Mouse (Mus musculus) intestine, embryonic 15.5 days (tissue): ENCODE data around the gene Yif1b. TPM values are rescaled to one million over a fixed set of nuclear protein-coding genes. Genes with fewer than 3 reads are reported as not detected.
A peak's percentile ranks its signal among the peaks of the same experiment; 100 is the strongest.

Experiments used
- ATAC-seq: fragments of 200-750 bp; cut with Nextera tagmentation; 2 replicates; pipeline ENCODE4 v1.8.0; 2017; ENCODE audit warnings: moderate TSS enrichment, moderate library complexity
- H3K27ac ChIP-seq: fragments of 300-500 bp; sonication (generic); 2 replicates; pipeline ENCODE4 v1.5.1; 2015; ENCODE audit warnings: mild to moderate bottlenecking, inconsistent platforms
- H3K27me3 ChIP-seq: fragments of 300-500 bp; sonication (generic); replicated peaks from 2 replicates; pipeline ENCODE4 v1.6.1; 2015; ENCODE audit warnings: inconsistent platforms
- H3K36me3 ChIP-seq: fragments of 300-500 bp; sonication (generic); 2 replicates; pipeline ENCODE4 v1.6.1; 2015; ENCODE audit warnings: inconsistent platforms
- H3K4me1 ChIP-seq: fragments of 300-500 bp; sonication (generic); replicated peaks from 2 replicates; pipeline ENCODE4 v1.6.1; 2015; ENCODE audit warnings: inconsistent platforms
- H3K4me2 ChIP-seq: fragments of 300-500 bp; sonication (generic); replicated peaks from 2 replicates; pipeline ENCODE4 v1.6.1; 2015; ENCODE audit warnings: mild to moderate bottlenecking, inconsistent platforms
- H3K4me3 ChIP-seq: fragments of 300-500 bp; sonication (generic); replicated peaks from 2 replicates; pipeline ENCODE4 v1.5.1; 2015; ENCODE audit warnings: inconsistent platforms
- H3K9ac ChIP-seq: fragments of 300-500 bp; sonication (generic); 2 replicates; pipeline ENCODE4 v1.6.1; 2015; ENCODE audit warnings: inconsistent platforms
- H3K9me3 ChIP-seq: fragments of 300-500 bp; sonication (generic); 2 replicates; pipeline ENCODE4 v1.6.1; 2016; ENCODE audit warnings: inconsistent platforms
- WGBS: fragments of 180-500 bp; shearing (Covaris S2); methylation state at CpG from one replicate; pipeline ENCODE4 v1.1.7; 2015; 5-methylcytosine and 5-hydroxymethylcytosine counted together
- polyA plus RNA-seq: library from polyadenylated mRNA; unstranded; fragments of >200 nt; fragmentation: Nextera tagmentation; extraction: Ambion mirVana; gene quantifications from 2 replicates; pipeline ENCODE4 v1.2.1, GENCODE M21; 2015

Yif1b gene
- polyA plus RNA-seq, 1 experiment from 2014 or later: 77.7 TPM

GRCm38 (mm10) chr7:29295861-29296647 lies 57.9 kb downstream of the Yif1b start:
- no peak overlapping the region for H3K9ac ChIP-seq
- H3K9me3 ChIP-seq: no peaks in the 10 kb centered on the region
- H3K4me3 ChIP-seq: no peak overlapping the region
- H3K4me2 ChIP-seq: no peak overlapping the region
- peaks cover 20% of the 10 kb centered on the region for H3K4me1 ChIP-seq
- H3K27me3 ChIP-seq: no peaks in the 10 kb centered on the region
- WGBS: 74% methylated on average over 24 of the region's 24 CpGs
- no peak overlapping the region; the same call in 1 of the 2 replicates for H3K27ac ChIP-seq
- ATAC-seq: no peak
- no peaks in the 10 kb centered on the region for H3K36me3 ChIP-seq

GRCm38 (mm10) chr7:29296998-29297397 lies 58.9 kb downstream of the Yif1b start:
- WGBS: 10% methylated on average over 10 of the region's 10 CpGs
- H3K9me3 ChIP-seq: no peaks in the 10 kb centered on the region
- H3K27ac ChIP-seq: no peak overlapping the region
- no peak overlapping the region for H3K9ac ChIP-seq
- H3K27me3 ChIP-seq: no peaks in the 10 kb centered on the region
- ATAC-seq: 0 out of 2 replicates have a peak, but pooled peaks have one; percentile 34
- H3K4me1 ChIP-seq: peaks cover 16% of the 10 kb centered on the region
- no peaks in the 10 kb centered on the region for H3K36me3 ChIP-seq
- peak overlapping the region; percentile 36 for H3K4me2 ChIP-seq
- H3K4me3 ChIP-seq: no peak overlapping the region

Other genes starting within 250 kb of the Yif1b start
- 0.67 and 1.00 TPM in 2 replicates for gene Ryr1, start 113.2 kb upstream of the Yif1b start, polyA plus RNA-seq
- gene Rasgrp4, start 103.5 kb upstream of the Yif1b start, polyA plus RNA-seq: 0.44 and 0.62 TPM in 2 replicates
- 48.7 and 49.3 TPM in 2 replicates for gene Fam98c, start 82.1 kb upstream of the Yif1b start, polyA plus RNA-seq
- gene Ggn, start 68.1 kb upstream of the Yif1b start, polyA plus RNA-seq: 0.49 and 0.76 TPM in 2 replicates
- gene Spred3, start 67.9 kb upstream of the Yif1b start, polyA plus RNA-seq: 1.4 and 2.0 TPM in 2 replicates
- gene Psmd8, start 57.6 kb upstream of the Yif1b start, polyA plus RNA-seq: 244 and 249 TPM in 2 replicates
- 0.81 and 0.99 TPM in 2 replicates for gene Catsperg1, start 24.3 kb upstream of the Yif1b start, polyA plus RNA-seq
- 1.9 and 2.2 TPM in 2 replicates for gene Kcnk6, start 5.8 kb upstream of the Yif1b start, polyA plus RNA-seq
- 178 and 182 TPM in 2 replicates for gene 2200002D01Rik, start 10.1 kb downstream of the Yif1b start, polyA plus RNA-seq
- gene Spint2, start 43.6 kb downstream of the Yif1b start, polyA plus RNA-seq: 633 and 716 TPM in 2 replicates
- 44.3 and 50.7 TPM in 2 replicates for gene Ppp1r14a, start 51.0 kb downstream of the Yif1b start, polyA plus RNA-seq
- gene Dpf1, start 65.6 kb downstream of the Yif1b start, polyA plus RNA-seq: 6.7 and 6.8 TPM in 2 replicates